Mouse (Mus musculus) cortical plate, adult 2 months (tissue): Measurements from ENCODE around the gene Dcbld2.

Experiments used
- CTCF ChIP-seq: fragments of 200-500 bp; IDR thresholded peaks from 2 replicates; pipeline ENCODE4 v1.5.1; 2011; ENCODE audit warnings: mild to moderate bottlenecking, control low read depth, low read length; ENCODE audit not compliant: insufficient read depth; ENCODE audit errors: extremely low read depth
- POLR2A ChIP-seq: fragments of 200-500 bp; IDR thresholded peaks from 2 replicates; pipeline ENCODE4 v1.6.1; 2011; ENCODE audit warnings: mild to moderate bottlenecking, low read length, control low read depth; ENCODE audit not compliant: insufficient read depth; ENCODE audit errors: extremely low read depth

DNA sequence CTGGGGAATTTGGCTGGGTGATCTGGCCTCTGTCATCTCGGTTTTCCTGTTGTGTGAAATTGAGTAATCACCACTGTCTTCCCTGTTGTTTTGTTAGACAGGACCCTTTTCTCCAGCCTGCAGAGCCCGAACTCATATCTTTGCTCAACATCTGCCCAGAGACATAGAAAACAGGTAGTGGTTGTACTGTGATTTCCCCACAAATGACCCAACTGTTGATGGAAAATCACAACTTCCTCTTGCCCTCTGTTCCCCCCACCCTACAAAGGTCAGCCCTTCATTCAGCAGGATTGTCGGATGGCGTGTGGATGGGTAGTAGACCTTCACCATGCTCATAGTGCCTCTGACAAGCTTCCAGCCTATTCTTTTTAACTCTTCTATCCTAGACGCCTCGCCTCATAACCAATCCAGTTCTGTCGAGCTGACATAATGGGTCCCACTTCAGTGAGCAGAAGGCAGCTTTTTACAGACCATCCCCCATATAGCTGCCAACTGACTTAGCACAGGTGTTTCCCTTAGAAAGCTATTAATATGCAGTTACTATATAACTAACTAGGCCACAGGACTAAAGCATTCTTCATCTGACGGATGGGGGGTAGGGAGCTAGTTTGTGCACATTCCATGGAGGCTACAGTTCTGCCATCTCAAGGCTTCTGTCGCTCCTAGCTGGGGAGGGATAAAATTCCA is 73.1 kb downstream of the Dcbld2 start:
- TF ChIP-seq CTCF = no peak
- no peak for TF ChIP-seq POLR2A
